Mouse (Mus musculus): Measurements from ENCODE around the gene Cspg5. TPM values are rescaled to one million over a fixed set of nuclear protein-coding genes. Genes with fewer than 3 reads are reported as not detected.

The Cspg5 gene
- total and polyA plus RNA-seq, 3 experiments, result 0.40 to 0.72 (median 0.49) TPM

GRCm38 (mm10) chr9:110248861-110249260, 5.3 kb downstream of the Cspg5 start:
- peaks cover 0 to 6% of the 10 kb centered on the region in 2 experiments; a peak in 2 of 4 replicates for H3K4me1 ChIP-seq (ENCODE audit: control insufficient read depth in 1 of 2, insufficient read depth in 2 of 2)
- H3K27me3 ChIP-seq (replicated peaks), result no peaks in the 10 kb centered on the region
- in situ Hi-C loops (cut with MboI; ENCODE audit: low pct_ligation_motif_present, low pct_unique_long_range_greater_than_20kb, low sequenced_read_pairs) (no loop called here), dilution Hi-C loops (cut with MboI; ENCODE audit: extremely low pct_ligation_motif_present, extremely low pct_unique_long_range_greater_than_20kb, low sequenced_read_pairs) (no loop called here)
- H3K36me3 ChIP-seq (replicated peaks in 1 of 2; ENCODE audit: control insufficient read depth in 1 of 2, insufficient read depth in 1 of 2, low read length in 1 of 2), result peaks cover 9 to 38% of the 10 kb centered on the region in 2 experiments
- no peak for DNase-seq (ENCODE audit: extremely low read depth)
- H3K4me2 ChIP-seq (ENCODE audit: insufficient read depth, low read depth, poor library complexity, severe bottlenecking), result no peak overlapping the region
- TF ChIP-seq ZNF384 (IDR thresholded peaks at IDR 0.05; ENCODE audit: low read depth, low read length) (no peak), UBTF (IDR thresholded peaks at IDR 0.05; ENCODE audit: low read depth, low read length) (no peak), POLR2AphosphoS2 (IDR thresholded peaks at IDR 0.05; ENCODE audit: low read depth, low read length) (no peak), MEF2A (IDR thresholded peaks at IDR 0.05; ENCODE audit: borderline replicate concordance, low read depth, low read length) (no peak), ZMIZ1 (IDR thresholded peaks at IDR 0.05; ENCODE audit: low read depth, low read length) (no peak), MAZ (IDR thresholded peaks at IDR 0.05; ENCODE audit: low read depth, low read length) (no peak), RCOR1 (conservative IDR thresholded peaks at IDR 0.05; ENCODE audit: low read depth, low read length) (no peak), SMC3 (IDR thresholded peaks at IDR 0.05; ENCODE audit: low read depth, low read length) (no peak), E2F4 (IDR thresholded peaks at IDR 0.05; ENCODE audit: insufficient replicate concordance, low read depth, low read length) (no peak), PAX5 (IDR thresholded peaks at IDR 0.05; ENCODE audit: low read length) (no peak), MYC (IDR thresholded peaks at IDR 0.05; ENCODE audit: low read depth, low read length) (no peak), TBP (conservative IDR thresholded peaks at IDR 0.05; ENCODE audit: low read depth, low read length) (no peak), NELFE (IDR thresholded peaks at IDR 0.05; ENCODE audit: low read depth, low read length) (no peak), TCF12 (IDR thresholded peaks at IDR 0.05; ENCODE audit: low read depth, low read length) (no peak), MAX (IDR thresholded peaks at IDR 0.05; ENCODE audit: low read length) (no peak), NRF1 (IDR thresholded peaks at IDR 0.05; ENCODE audit: low read depth, low read length) (no peak)
- no peaks in the 10 kb centered on the region for H3K79me2 ChIP-seq (replicated peaks; ENCODE audit: control insufficient read depth, extremely low read depth, insufficient read depth, poor library complexity, severe bottlenecking)
- H3K4me3 ChIP-seq (replicated peaks in 1 of 3; ENCODE audit: low read depth in 2 of 3, low read length in 2 of 3, poor library complexity in 1 of 3), result no peak overlapping the region
- H3K9me3 ChIP-seq (replicated peaks; ENCODE audit: low read length), result peaks cover 8% of the 10 kb centered on the region
- H3K27ac ChIP-seq (ENCODE audit: insufficient read depth, low read depth), result no peak overlapping the region
- H3K9ac ChIP-seq (ENCODE audit: insufficient read depth, low read depth), result no peak overlapping the region

DNA sequence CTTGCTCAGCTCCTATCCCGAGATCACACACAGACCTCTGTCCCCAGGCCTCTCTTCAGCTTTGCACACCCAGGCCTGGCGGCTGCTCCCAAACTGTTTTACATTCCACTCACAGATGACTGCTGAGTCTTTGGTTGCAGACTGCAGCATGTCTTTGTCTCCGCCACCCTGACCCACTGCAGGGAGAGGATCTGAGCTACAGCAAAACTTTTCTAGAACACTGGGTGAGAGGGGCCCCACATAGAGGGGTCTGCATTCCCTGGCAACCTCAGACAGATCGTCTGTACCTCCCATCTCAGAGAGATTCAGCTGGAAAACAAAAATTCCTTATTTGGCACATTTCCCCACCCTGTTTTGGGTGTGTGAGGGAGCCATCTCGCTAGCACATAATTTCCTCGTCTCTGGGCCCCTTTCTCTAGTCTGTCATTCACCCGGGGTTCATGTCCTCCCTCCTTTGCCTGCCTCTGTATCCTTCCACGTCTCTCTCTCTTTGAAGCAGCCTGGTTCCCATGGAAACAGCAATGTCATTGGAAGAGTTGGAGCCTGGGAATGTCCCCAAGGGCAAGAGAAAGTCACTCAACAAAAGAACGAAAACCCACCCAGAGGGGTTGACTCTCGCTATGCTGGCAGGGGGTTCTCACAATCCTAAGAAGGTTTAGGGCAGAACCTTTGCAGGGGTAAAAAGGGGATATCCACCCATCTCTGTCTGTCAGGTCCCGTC, 6.4 kb downstream of the Cspg5 start:
- no peak overlapping the region for H3K4me2 ChIP-seq (ENCODE audit: insufficient read depth, low read depth, poor library complexity, severe bottlenecking)
- no peaks in the 10 kb centered on the region for H3K79me2 ChIP-seq (replicated peaks; ENCODE audit: control insufficient read depth, extremely low read depth, insufficient read depth, poor library complexity, severe bottlenecking)
- no peak overlapping the region for H3K27ac ChIP-seq (ENCODE audit: insufficient read depth, low read depth)
- no peaks in the 10 kb centered on the region for H3K27me3 ChIP-seq (replicated peaks)
- H3K4me3 ChIP-seq (replicated peaks in 1 of 3; ENCODE audit: low read depth in 2 of 3, low read length in 2 of 3, poor library complexity in 1 of 3), result no peak overlapping the region
- H3K36me3 ChIP-seq (replicated peaks in 1 of 2; ENCODE audit: control insufficient read depth in 1 of 2, insufficient read depth in 1 of 2, low read length in 1 of 2), result peaks cover 2 to 26% of the 10 kb centered on the region in 2 experiments
- in situ Hi-C loops (cut with MboI; ENCODE audit: low pct_ligation_motif_present, low pct_unique_long_range_greater_than_20kb, low sequenced_read_pairs), result no loop called here
- DNase-seq (ENCODE audit: extremely low read depth), result no peak
- no peak overlapping the region for H3K9ac ChIP-seq (ENCODE audit: insufficient read depth, low read depth)
- peaks cover 0 to 6% of the 10 kb centered on the region in 2 experiments; a peak in 2 of 4 replicates for H3K4me1 ChIP-seq (ENCODE audit: control insufficient read depth in 1 of 2, insufficient read depth in 2 of 2)
- TF ChIP-seq RCOR1 (conservative IDR thresholded peaks at IDR 0.05; ENCODE audit: low read depth, low read length), result no peak
- TF ChIP-seq PAX5 (IDR thresholded peaks at IDR 0.05; ENCODE audit: low read length), result no peak
- no peak for TF ChIP-seq USF2 (conservative IDR thresholded peaks at IDR 0.05; ENCODE audit: low read depth, low read length)
- TF ChIP-seq MEF2A (IDR thresholded peaks at IDR 0.05; ENCODE audit: borderline replicate concordance, low read depth, low read length), result no peak
- no peak for TF ChIP-seq ZMIZ1 (IDR thresholded peaks at IDR 0.05; ENCODE audit: low read depth, low read length)
- dilution Hi-C loops (cut with MboI; ENCODE audit: extremely low pct_ligation_motif_present, extremely low pct_unique_long_range_greater_than_20kb, low sequenced_read_pairs), result no loop called here
- H3K9me3 ChIP-seq (replicated peaks; ENCODE audit: low read length), result peaks cover 2% of the 10 kb centered on the region

Measured in CH12.LX (cell line).